Mouse (Mus musculus) B cell, adult 2 months (primary cell): ENCODE results near the gene Prdm2.

Experiments
- DNase-seq, 2 experiments: peaks; one replicate each; pipeline ENCODE4 v3.0.0; 2022

Gene Prdm2

GRCm38 (mm10) chr4:143099288-143100039 lies 113.3 kb downstream of the Prdm2 start:
- DNase-seq, result no peak

GRCm38 (mm10) chr4:143092082-143092701 lies 120.6 kb downstream of the Prdm2 start:
- no peak for DNase-seq

- DNase-seq, result no peak
Observed at GRCm38 (mm10) chr4:143090551-143090950, 122.2 kb downstream of the Prdm2 start.

GRCm38 (mm10) chr4:143074071-143074765 lies 138.6 kb downstream of the Prdm2 start:
- no peak for DNase-seq

- no peak for DNase-seq
Observed at GRCm38 (mm10) chr4:143071791-143072190, 141.0 kb downstream of the Prdm2 start.

GRCm38 (mm10) chr4:143067006-143067405 lies 145.8 kb downstream of the Prdm2 start:
- no peak for DNase-seq

- DNase-seq, result no peak
Observed at GRCm38 (mm10) chr4:143058765-143059344, 153.9 kb downstream of the Prdm2 start.
